Comparison of ENCODE assay signal across 8 mouse cellular contexts in the genomic region with DNA sequence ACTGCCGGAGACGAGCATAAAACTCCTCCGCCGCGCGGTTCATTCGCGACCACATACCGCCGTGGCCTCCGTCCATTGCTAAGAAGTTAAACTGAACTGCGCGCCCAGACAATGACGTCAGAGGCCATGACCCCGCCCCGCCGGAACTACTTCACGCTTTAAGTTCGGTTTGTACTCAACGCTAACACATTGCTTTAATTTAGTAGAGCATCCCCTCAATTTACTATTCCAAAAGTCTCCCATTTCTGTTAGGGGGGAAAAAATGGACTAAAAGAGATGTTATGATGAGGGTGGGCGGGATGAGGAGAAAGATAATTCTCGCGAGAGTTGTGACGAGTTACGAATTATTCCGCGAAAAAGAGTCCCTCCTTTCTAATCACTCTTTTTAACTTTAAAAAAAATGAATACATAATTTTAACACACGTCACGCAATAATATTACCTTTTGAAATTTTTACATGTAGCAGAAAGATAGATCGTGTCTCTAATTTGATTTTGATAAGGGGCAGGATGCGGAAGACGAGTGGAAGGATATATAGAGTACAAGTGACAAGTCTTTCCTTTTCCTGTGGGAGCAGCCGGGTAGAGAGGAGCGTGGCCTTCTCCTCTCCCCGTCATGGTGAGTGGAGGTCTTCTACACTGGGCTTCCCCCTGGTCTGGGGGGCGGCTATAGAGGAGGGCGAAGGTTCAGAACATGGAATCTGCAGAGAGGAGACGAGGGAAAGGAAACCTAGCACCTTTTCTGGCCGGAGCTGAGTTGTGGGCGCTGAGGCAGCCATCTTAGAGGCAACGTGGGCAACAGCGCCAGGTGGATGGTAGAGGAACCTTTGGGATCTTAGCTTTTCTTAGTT. TPM values are rescaled to one million over a fixed set of nuclear protein-coding genes. Genes with fewer than 3 reads are reported as not detected.
DNase-seq lines count a peak whose midpoint lies in the region; ATAC-seq and TF ChIP-seq lines count a peak whose summit lies in the region.

A gene (minus strand): TSS at position 289 of the 850 bp plus-strand sequence.
A gene (plus strand): TSS at position 560 of the 850 bp plus-strand sequence.

- peaks cover 47% of the 10 kb centered on the region for H3K36me3 ChIP-seq in ES-Bruce4 (ENCODE audit: control insufficient read depth, insufficient read depth, low read length, poor library complexity, severe bottlenecking)
- H3K36me3 ChIP-seq in forebrain, embryonic 14.5 days (ENCODE audit: control insufficient read depth, insufficient read depth, low read length): peaks cover 31% of the 10 kb centered on the region
- H3K36me3 ChIP-seq in neural tube, embryonic 15.5 days: peaks cover 34% of the 10 kb centered on the region

- peak within 1 kb of the TSS; percentile 97 for H3K9ac ChIP-seq in ES-Bruce4 (ENCODE audit: low read depth, poor library complexity, severe bottlenecking)
- peak within 1 kb of the TSS; percentile 81 for H3K9ac ChIP-seq in forebrain, embryonic 14.5 days (ENCODE audit: low read length)
- H3K9ac ChIP-seq in neural tube, embryonic 15.5 days (replicated peaks): peak within 1 kb of the TSS; percentile 94

- whole genome bisulfite sequencing in forebrain, embryonic 14.5 days: under 1% methylated on average over 42 of the region's 42 CpGs
- under 1% methylated on average over 42 of the region's 42 CpGs for WGBS in neural tube, embryonic 15.5 days

- peak; percentile 93 for TF ChIP-seq POLR2A in ES-Bruce4 (IDR thresholded peaks at IDR 0.05; ENCODE audit: insufficient read depth, low read length)

- no peak for TF ChIP-seq CTCF in ES-Bruce4 (IDR thresholded peaks at IDR 0.05; ENCODE audit: low read depth, low read length)

- no peaks in the 10 kb centered on the region for H3K27me3 ChIP-seq in ES-Bruce4 (ENCODE audit: control insufficient read depth, insufficient read depth, low read length, poor library complexity, severe bottlenecking)
- no peaks in the 10 kb centered on the region for H3K27me3 ChIP-seq in forebrain, embryonic 14.5 days (replicated peaks; ENCODE audit: control insufficient read depth, insufficient read depth, low read length)
- no peaks in the 10 kb centered on the region for H3K27me3 ChIP-seq in neural tube, embryonic 15.5 days (replicated peaks)

- H3K4me3 ChIP-seq in ES-Bruce4 (ENCODE audit: low read depth, low read length): peak within 1 kb of the TSS; percentile 95
- H3K4me3 ChIP-seq in forebrain, embryonic 14.5 days (ENCODE audit: low read depth, low read length): peak within 1 kb of the TSS; percentile 72
- peak within 1 kb of the TSS; percentile 98 for H3K4me3 ChIP-seq in neural tube, embryonic 15.5 days (replicated peaks)

- H3K4me2 ChIP-seq in forebrain, embryonic 14.5 days (ENCODE audit: low read length): peak within 1 kb of the TSS; percentile 84
- H3K4me2 ChIP-seq in neural tube, embryonic 15.5 days: peak within 1 kb of the TSS; percentile 91

- TF ChIP-seq EP300 in ES-Bruce4 (IDR thresholded peaks at IDR 0.05; ENCODE audit: insufficient read depth, low read depth, low read length): no peak

- H3K4me1 ChIP-seq in ES-Bruce4 (ENCODE audit: control insufficient read depth, insufficient read depth, low read length): no peaks in the 10 kb centered on the region
- H3K4me1 ChIP-seq in forebrain, embryonic 14.5 days (ENCODE audit: control insufficient read depth, insufficient read depth, low read length): peaks cover 8% of the 10 kb centered on the region; the same call in 1 of the 2 replicates
- H3K4me1 ChIP-seq in neural tube, embryonic 15.5 days: peaks cover 23% of the 10 kb centered on the region

- DNase-seq in forebrain, embryonic 14.5 days (ENCODE audit: low spot score): peak; percentile 90
- DNase-seq in heart, postnatal 14 days: peak; percentile 78 to 84
- DNase-seq in layer of hippocampus, adult 11-12 months (ENCODE audit: low spot score): peak; percentile 88
- DNase-seq in lung, adult 18-20 months: peak; percentile 67 to 74
- DNase-seq in testis, postnatal 14 days (ENCODE audit: low spot score): peak; percentile 89

- peak within 1 kb of the TSS; percentile 70 for H3K27ac ChIP-seq in ES-Bruce4 (ENCODE audit: insufficient read depth, low read length)
- H3K27ac ChIP-seq in forebrain, embryonic 14.5 days (ENCODE audit: low read depth, low read length): peak within 1 kb of the TSS; percentile 72
- peak within 1 kb of the TSS; percentile 92 for H3K27ac ChIP-seq in neural tube, embryonic 15.5 days (replicated peaks)

- peak; percentile 79; the same call in 1 of the 2 replicates for ATAC-seq in cerebellum, adult (ENCODE audit: insufficient number of reproducible peaks, low FRiP score, low TSS enrichment)
- ATAC-seq in forebrain, embryonic 14.5 days: peak; percentile 88
- peak; percentile 90 for ATAC-seq in neural tube, embryonic 15.5 days (ENCODE audit: low FRiP score)

- intact Hi-C loops in heart, postnatal 14 days (cut with DNase I): no loop called here

- H3K9me3 ChIP-seq in ES-Bruce4 (replicated peaks; ENCODE audit: control insufficient read depth, insufficient read depth, low read length, poor library complexity, severe bottlenecking): no peaks in the 10 kb centered on the region
- no peaks in the 10 kb centered on the region for H3K9me3 ChIP-seq in forebrain, embryonic 14.5 days (replicated peaks; ENCODE audit: control insufficient read depth, low read length)
- H3K9me3 ChIP-seq in neural tube, embryonic 15.5 days (replicated peaks): no peaks in the 10 kb centered on the region

RNA-seq across cellular contexts. Expression of the first gene that starts in this region (rescaled TPM):
- 162 and 167 TPM in 2 replicates for polyA plus RNA-seq in ES-Bruce4 (2011; ENCODE audit: insufficient read depth, insufficient read length, low read depth, missing spikeins)
- polyA plus RNA-seq in forebrain, embryonic 14.5 days (2014; fragmentation: Nextera tagmentation; extraction: Ambion mirVana): 6.2 and 7.2 TPM in 2 replicates
- total RNA-seq in heart, postnatal 14 days (2021): 1 to 10 TPM; 1.9 to 3.8 TPM
- polyA plus RNA-seq in neural tube, embryonic 15.5 days (2015; fragmentation: Nextera tagmentation; extraction: Ambion mirVana): 6.0 and 8.1 TPM in 2 replicates

RNA-seq across cellular contexts. Expression of the second gene that starts in this region (rescaled TPM):
- 3,123 and 3,163 TPM in 2 replicates for polyA plus RNA-seq in ES-Bruce4 (2011; ENCODE audit: insufficient read depth, insufficient read length, low read depth, missing spikeins)
- polyA plus RNA-seq in forebrain, embryonic 14.5 days (2014; fragmentation: Nextera tagmentation; extraction: Ambion mirVana): 868 and 950 TPM in 2 replicates
- 100 to 1,000 TPM; 461 to 503 TPM for total RNA-seq in heart, postnatal 14 days (2021)
- 564 and 746 TPM in 2 replicates for polyA plus RNA-seq in neural tube, embryonic 15.5 days (2015; fragmentation: Nextera tagmentation; extraction: Ambion mirVana)

Comparison
In these comparisons a context has a peak if more than half of its experiments do, and no peak if none do; other contexts are left out.
1. Peak in every context shown above with its lines: DNase-seq, ATAC-seq, H3K4me3 ChIP-seq and H3K27ac ChIP-seq.
2. RNA of the first gene that starts in this region (polyA plus RNA-seq): 162 to 167 TPM in ES-Bruce4; 6.2 to 7.2 TPM in forebrain, embryonic 14.5 days and 6.0 to 8.1 TPM in neural tube, embryonic 15.5 days; every median in the first group is over 10 times any median in the second.